Mouse (Mus musculus): Measurements from ENCODE around the gene Clcn2.

DNA sequence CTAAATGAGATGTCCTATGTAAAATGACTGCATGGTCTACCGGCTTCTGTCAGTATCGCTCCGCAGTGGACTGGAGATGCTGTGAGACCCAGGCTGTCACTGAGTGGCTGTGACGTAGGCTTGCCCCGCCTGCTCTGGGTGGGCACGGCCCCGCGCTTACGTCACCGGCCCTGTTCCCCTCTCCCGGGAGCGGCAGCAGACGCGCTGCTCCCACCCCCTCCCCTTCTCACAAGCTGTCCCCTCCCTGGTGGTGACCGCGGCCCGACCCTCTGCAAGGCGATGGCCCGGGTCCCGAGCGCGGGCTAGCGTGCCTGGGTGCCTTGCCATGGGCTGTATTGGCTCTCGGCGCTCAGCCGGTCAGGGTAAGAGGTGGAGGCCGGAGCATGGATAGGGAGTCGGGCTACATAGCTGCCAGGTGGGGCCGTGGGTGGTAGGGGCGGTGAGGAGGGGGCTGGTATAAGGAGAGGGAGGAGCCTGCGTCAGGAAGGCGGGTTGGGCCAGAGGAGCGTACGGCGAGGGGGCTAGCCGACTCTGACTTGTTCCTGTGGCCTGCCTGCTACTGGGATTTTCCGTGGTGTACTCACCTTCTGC is 24.3 kb downstream of the Clcn2 start, which contains the start of gene Fam131a:
- TF ChIP-seq JUND (IDR thresholded peaks at IDR 0.05; ENCODE audit: low read depth, low read length) = no peak
- TF ChIP-seq CTCF (IDR thresholded peaks at IDR 0.05 in 2 of 3, conservative IDR thresholded peaks at IDR 0.05 in 1 of 3; ENCODE audit: control insufficient read depth in 1 of 3, insufficient read depth in 1 of 3, low read depth in 2 of 3, low read length in 3 of 3, poor library complexity in 1 of 3, severe bottlenecking in 1 of 3) = no peak
- no peak for TF ChIP-seq MAFK (IDR thresholded peaks at IDR 0.05; ENCODE audit: borderline replicate concordance, low read depth, low read length)
- no peak for TF ChIP-seq BHLHE40 (IDR thresholded peaks at IDR 0.05; ENCODE audit: borderline replicate concordance, low read depth, low read length)
- TF ChIP-seq TBP (IDR thresholded peaks at IDR 0.05; ENCODE audit: low read depth, low read length) = no peak
- TF ChIP-seq KAT2A (conservative IDR thresholded peaks at IDR 0.05; ENCODE audit: low read depth, low read length) = no peak
- no peak for TF ChIP-seq ZKSCAN1 (IDR thresholded peaks at IDR 0.05; ENCODE audit: low read depth, low read length)
- TF ChIP-seq MAX (IDR thresholded peaks at IDR 0.05; ENCODE audit: low read length) = no peak
- TF ChIP-seq EP300 (IDR thresholded peaks at IDR 0.05; ENCODE audit: low read depth in 1 of 2, low read length in 2 of 2) = no peak
- no peak for TF ChIP-seq ZNF384 (IDR thresholded peaks at IDR 0.05; ENCODE audit: low read depth, low read length)
- TF ChIP-seq HCFC1 (IDR thresholded peaks at IDR 0.05; ENCODE audit: low read depth, low read length) = no peak
- no peak for TF ChIP-seq UBTF (IDR thresholded peaks at IDR 0.05; ENCODE audit: borderline replicate concordance, insufficient read depth, low read depth, low read length)

Measured in MEL (cell line).